Mouse (Mus musculus) adrenal gland, postnatal 25 days (tissue): ENCODE measurements around the gene Cdiptos. TPM values are rescaled to one million over a fixed set of nuclear protein-coding genes. Genes with fewer than 3 reads are reported as not detected.

ENCODE experiments used
- DNase-seq: peaks from one replicate; pipeline ENCODE4 v3.0.0; 2021; ENCODE audit warnings: mixed read lengths
- total RNA-seq: library from RNA; stranded (reverse); gene quantifications from 2 replicates; pipeline ENCODE4 v1.2.3, GENCODE M21; 2021

Gene Cdiptos
- total RNA-seq, 1 experiment from 2014 or later, result 2.0 TPM

- no peak for DNase-seq
These were observed 51.9 kb downstream of the Cdiptos start for GRCm38 (mm10) chr7:126923999-126924398.

- DNase-seq, result peak; percentile 14
These were observed 53.3 kb downstream of the Cdiptos start, which contains the start of gene Tmem219 for GRCm38 (mm10) chr7:126922624-126923060. Gene Tmem219, minus strand, starts transcription at chr7:126922917.

Other genes with a start within 250 kb of the Cdiptos start
- gene Mapk3, start 216.5 kb downstream of the Cdiptos start, total RNA-seq, result 142 and 170 TPM in 2 replicates
- 6.5 and 7.5 TPM in 2 replicates for gene Gdpd3, start 209.8 kb downstream of the Cdiptos start, total RNA-seq
- 122 and 181 TPM in 2 replicates for gene Ypel3, start 199.1 kb downstream of the Cdiptos start, total RNA-seq
- gene Tbx6, start 194.6 kb downstream of the Cdiptos start, total RNA-seq, result 0.67 and 1.6 TPM in 2 replicates
- 91.5 and 101 TPM in 2 replicates for gene Ppp4c, start 183.6 kb downstream of the Cdiptos start, total RNA-seq
- gene Fam57b, start 178.4 kb downstream of the Cdiptos start, total RNA-seq, result 17.2 and 17.3 TPM in 2 replicates
- gene 4930451I11Rik, start 144.5 kb downstream of the Cdiptos start, total RNA-seq, result not detected in 2 replicates
- gene Doc2a, start 128.7 kb downstream of the Cdiptos start, total RNA-seq, result 0.52 and 1.9 TPM in 2 replicates
- gene Hirip3, start 114.1 kb downstream of the Cdiptos start, total RNA-seq, result 23.2 and 39.1 TPM in 2 replicates
- 44.4 and 50.5 TPM in 2 replicates for gene Ino80e, start 113.7 kb downstream of the Cdiptos start, total RNA-seq
- gene Taok2, start 91.4 kb downstream of the Cdiptos start, total RNA-seq, result 82.8 and 89.5 TPM in 2 replicates
- gene Tmem219, start 53.2 kb downstream of the Cdiptos start, total RNA-seq, result 21.7 and 34.5 TPM in 2 replicates
- gene Kctd13, start 47.2 kb downstream of the Cdiptos start, total RNA-seq, result 31.1 and 42.7 TPM in 2 replicates
- gene Asphd1, start 26.5 kb downstream of the Cdiptos start, total RNA-seq, result 1.6 and 2.5 TPM in 2 replicates
- gene Sez6l2, start 25.5 kb downstream of the Cdiptos start, total RNA-seq, result 91.1 and 128 TPM in 2 replicates
- gene Cdipt, start 184 bp downstream of the Cdiptos start, total RNA-seq, result 95.1 and 99.5 TPM in 2 replicates
- gene Mvp, start 38.5 kb upstream of the Cdiptos start, total RNA-seq, result 102 and 118 TPM in 2 replicates
- 1.7 and 2.8 TPM in 2 replicates for gene Pagr1b, start 40.4 kb upstream of the Cdiptos start, total RNA-seq
- 13.4 and 28.2 TPM in 2 replicates for gene Pagr1a, start 41.3 kb upstream of the Cdiptos start, total RNA-seq
- gene Gm42742, start 45.0 kb upstream of the Cdiptos start, total RNA-seq, result 31.0 and 44.0 TPM in 2 replicates
- gene Prrt2, start 45.1 kb upstream of the Cdiptos start, total RNA-seq, result 2.2 and 5.1 TPM in 2 replicates
- gene Maz, start 50.9 kb upstream of the Cdiptos start, total RNA-seq, result 167 and 171 TPM in 2 replicates
- 9.5 and 15.0 TPM in 2 replicates for gene Kif22, start 66.4 kb upstream of the Cdiptos start, total RNA-seq
- not detected in 2 replicates for gene Zg16, start 111.2 kb upstream of the Cdiptos start, total RNA-seq
- 0.43 and 1.1 TPM in 2 replicates for gene AI467606, start 115.3 kb upstream of the Cdiptos start, total RNA-seq
- gene Qprt, start 146.1 kb upstream of the Cdiptos start, total RNA-seq, result 0.21 TPM in 1 of 2 replicates, not detected in the other
- gene Spn, start 161.7 kb upstream of the Cdiptos start, total RNA-seq, result 0.55 and 1.0 TPM in 2 replicates
- 53.5 and 65.9 TPM in 2 replicates for gene Cd2bp2, start 220.0 kb upstream of the Cdiptos start, total RNA-seq
- 51.9 and 53.1 TPM in 2 replicates for gene Tbc1d10b, start 232.4 kb upstream of the Cdiptos start, total RNA-seq
- gene Mylpf, start 232.8 kb upstream of the Cdiptos start, total RNA-seq, result 4.1 and 4.4 TPM in 2 replicates